Mouse (Mus musculus): ENCODE data around the gene Chfr.

DNA sequence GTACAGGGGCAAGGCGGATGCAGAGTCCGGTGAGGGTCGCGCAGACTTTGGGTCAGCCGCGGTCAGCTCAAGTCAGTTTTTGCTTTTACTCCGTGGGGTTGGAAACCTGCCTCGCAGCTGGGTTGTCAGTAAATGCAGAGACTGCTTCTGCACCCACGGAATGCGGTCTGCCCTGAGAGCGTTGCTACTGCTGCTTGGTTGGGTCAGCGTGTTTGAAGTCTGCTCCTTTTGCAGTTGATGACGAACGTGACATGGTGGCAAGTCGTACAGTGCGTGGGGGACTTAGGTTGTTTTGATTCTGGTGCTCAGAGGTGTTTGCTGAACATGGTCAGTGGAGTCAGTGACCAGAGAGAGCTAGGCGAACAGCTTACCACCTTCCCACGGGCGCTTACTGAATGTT is 41.4 kb downstream of the Chfr start:
- TF ChIP-seq CTCF (conservative IDR thresholded peaks at IDR 0.05; ENCODE audit: low read length) (no peak), POU5F1 (IDR thresholded peaks at IDR 0.05; ENCODE audit: borderline replicate concordance, low read length) (no peak)
